Mouse (Mus musculus) retina, postnatal 1 day (tissue): ENCODE results near the gene Hoxc10.

Experiments used
- DNase-seq: peaks from one replicate; pipeline ENCODE4 v3.0.0-alpha.2; 2012

The Hoxc10 gene

GRCm38 (mm10) chr15:102945185-102946077 is 21.2 kb upstream of the Hoxc10 start:
- no peak for DNase-seq

GRCm38 (mm10) chr15:102947276-102947675 is 19.3 kb upstream of the Hoxc10 start:
- no peak for DNase-seq

DNA sequence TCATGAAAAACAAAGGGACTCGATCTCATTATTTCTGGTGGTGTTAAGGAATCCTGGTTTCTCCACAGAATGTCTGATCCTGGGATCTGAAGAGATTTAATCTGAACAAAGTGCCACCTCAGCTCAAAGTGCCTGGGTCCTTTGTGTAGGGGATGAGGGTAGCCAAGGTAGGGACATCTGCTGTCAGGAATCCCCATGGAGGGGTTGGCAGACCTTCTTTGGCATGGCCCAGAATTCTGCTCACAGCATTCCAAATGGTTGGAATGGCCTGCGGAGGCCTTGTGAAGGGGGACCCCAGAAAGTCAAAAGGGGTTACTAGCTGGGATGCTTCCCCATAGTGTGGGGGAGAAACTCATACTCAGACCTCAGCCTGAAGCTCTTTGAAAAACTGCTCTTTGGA is 17.8 kb upstream of the Hoxc10 start:
- DNase-seq: no peak

- DNase-seq: no peak
Measured at GRCm38 (mm10) chr15:102949696-102950095, 16.9 kb upstream of the Hoxc10 start.

- DNase-seq: no peak
Measured at GRCm38 (mm10) chr15:102950877-102951276, 15.7 kb upstream of the Hoxc10 start.

- DNase-seq: no peak
Measured at GRCm38 (mm10) chr15:102953561-102953960, 13.0 kb upstream of the Hoxc10 start.

DNA sequence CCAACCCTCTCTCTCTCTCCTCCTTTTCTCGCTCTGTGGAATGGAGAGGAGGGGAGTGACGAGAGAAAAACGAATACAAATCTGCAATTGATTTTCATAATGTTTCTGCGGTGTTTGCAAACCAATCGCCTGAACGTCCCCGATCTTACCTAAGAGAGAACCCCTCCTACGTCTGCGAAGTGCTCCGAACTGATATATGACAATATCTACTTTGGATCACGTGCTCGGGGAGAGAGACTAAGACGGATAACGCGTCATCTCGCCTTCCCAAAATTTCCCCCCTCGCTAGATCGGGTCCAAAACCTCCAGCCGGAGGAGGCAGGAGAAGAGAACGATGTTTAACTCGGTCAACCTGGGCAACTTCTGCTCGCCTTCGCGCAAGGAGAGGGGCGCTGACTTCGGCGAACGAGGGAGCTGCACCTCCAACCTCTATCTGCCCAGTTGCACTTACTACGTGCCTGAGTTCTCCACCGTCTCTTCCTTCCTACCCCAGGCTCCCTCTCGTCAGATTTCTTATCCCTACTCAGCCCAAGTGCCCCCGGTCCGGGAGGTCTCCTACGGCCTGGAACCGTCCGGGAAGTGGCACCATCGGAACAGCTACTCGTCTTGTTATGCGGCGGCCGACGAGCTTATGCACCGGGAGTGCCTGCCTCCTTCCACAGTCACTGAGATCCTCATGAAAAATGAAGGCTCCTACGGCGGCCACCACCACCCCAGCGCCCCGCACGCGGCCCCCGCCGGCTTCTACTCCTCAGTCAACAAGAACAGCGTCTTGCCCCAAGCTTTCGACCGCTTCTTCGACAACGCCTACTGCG is 12.2 kb upstream of the Hoxc10 start, which contains the start of gene Hoxc11:
Gene Hoxc11 (plus strand): TSS at position 236 of the 815 bp plus-strand sequence.
- no peak for DNase-seq

GRCm38 (mm10) chr15:102955007-102955382 is 11.6 kb upstream of the Hoxc10 start:
- DNase-seq: no peak

GRCm38 (mm10) chr15:102955833-102956640 is 10.6 kb upstream of the Hoxc10 start:
- DNase-seq: no peak

DNA sequence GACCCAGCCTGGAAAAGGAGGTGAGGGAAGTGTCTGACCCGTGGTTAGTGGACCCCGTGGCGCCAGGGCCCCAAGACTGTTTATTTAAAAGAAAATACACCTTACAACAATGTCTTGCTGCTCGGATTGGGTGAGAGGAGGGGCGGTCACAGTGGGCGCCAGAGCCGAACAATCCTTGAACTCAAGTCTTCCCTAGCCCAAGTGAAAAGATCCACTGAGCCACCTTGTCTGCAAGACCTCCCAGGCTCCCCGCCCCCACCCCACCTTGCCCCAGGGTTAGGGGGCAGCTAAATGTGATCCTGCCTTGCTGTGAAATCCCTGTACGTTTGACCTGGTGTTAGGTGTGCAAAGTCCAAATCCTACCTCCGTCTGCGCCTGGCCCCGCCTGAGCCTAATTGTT is 9.7 kb upstream of the Hoxc10 start:
- DNase-seq: no peak

GRCm38 (mm10) chr15:102959663-102960191 is 6.9 kb upstream of the Hoxc10 start:
- peak; percentile 32 for DNase-seq

GRCm38 (mm10) chr15:102961728-102962127 is 4.9 kb upstream of the Hoxc10 start:
- no peak for DNase-seq

DNA sequence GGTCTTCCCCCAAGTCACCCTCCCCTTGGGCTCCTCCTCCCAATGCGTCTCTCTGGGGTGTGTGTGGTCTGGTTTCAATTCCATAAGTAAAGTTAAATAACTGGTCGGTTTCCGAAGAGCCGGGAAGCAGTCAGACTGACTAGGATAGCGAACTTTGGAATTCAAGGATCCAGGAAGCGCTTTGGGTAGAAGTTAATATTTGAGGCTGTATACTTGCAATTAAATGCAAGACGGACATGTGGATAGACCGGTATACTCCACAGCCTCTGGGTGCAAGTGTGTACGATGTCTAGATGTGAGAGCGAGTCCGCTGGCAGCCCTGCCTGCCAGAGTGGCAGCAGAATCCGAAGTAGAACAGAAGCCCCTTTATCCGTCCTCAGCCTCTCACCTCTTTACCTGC is 4.1 kb upstream of the Hoxc10 start:
- peak; percentile 38 for DNase-seq

GRCm38 (mm10) chr15:102963259-102963658 is 3.3 kb upstream of the Hoxc10 start:
- no peak for DNase-seq

DNA sequence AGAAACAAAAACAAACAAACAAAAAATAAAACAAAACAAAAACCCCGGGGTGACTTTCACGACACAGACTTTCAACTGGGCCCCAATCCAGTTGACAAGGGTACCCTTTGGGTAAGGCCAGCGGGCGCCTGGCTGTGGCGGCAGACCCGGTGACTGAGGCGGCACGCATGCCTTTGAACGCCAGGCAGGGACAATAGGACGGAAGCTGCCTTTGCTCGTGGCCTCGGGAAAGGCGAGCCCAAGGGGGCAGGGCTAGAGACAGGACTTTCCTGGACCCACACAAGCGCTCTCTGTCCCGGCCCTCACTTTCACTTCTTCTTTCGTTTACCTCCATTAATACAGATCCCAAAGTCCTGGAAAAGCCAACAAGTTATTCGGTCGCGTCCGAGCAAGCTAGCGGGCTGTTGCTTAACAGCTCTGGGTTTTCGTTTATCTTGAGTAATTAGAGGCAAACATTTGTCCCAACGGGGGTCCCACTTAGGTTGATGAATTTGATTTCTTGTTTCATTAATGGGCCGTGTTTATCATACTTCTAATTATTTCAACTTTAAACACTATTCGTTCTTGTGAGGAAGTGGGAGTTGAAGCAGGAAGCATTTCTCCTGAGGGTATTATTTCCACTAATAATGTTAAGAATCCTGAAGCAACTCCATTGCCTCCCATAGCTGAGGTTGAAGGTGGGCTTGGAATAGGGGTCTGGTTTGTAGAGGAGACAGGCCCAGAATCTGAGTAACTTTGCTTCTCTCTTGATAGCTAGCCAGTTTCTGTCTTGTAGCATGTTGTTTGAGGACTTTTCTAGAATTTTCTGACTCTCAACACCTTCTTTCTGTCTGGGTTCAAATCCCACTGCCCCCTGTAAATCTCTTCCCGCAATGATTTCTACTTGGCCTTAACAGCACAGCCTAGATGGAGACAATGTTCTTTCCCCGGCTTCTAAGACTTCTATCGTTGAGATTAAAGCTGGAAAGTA is 2.6 kb upstream of the Hoxc10 start:
- DNase-seq: peak; percentile 61

DNA sequence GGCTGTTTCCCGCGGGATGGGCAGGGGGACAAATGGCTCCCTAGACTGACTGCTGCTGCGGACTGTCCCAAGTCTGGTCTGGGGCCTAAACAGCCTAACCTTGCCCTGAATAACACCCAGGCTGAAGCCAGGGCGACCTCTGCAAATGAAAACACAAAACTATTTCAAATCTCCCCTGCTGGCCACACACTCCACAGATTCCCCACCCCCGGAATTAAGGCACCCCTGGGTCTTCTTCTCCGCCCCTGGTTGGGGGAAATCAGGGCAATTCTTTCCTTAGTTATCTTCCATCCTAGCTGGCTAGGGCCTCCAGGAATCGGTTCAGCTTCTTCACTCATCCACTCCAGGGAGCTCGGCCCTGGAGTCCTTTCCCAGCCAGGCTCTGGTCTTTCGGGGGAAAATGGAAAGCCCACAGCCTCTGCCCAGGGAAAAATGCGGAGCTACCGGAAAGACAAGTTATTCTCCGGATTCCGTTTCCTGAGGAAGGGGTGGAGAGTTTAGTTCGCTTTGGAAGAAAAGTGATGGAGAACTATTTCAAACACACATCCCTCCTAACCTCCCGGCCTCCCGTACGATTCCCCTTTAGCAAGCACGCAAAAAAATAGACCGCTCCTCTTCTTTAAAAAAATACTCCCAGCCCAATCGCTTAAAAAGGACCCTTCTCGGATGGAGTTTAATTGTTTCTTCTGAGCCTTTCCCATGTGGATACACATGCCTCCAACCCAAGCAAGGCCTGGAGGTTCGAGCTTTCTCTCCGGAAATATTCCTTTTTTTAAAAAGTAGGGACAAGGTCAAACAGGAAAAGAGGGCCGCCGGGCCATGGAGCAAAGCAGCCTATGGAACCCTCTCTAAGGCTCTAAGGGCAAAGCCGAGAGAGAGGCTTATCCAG is 1.3 kb upstream of the Hoxc10 start:
- no peak for DNase-seq

DNA sequence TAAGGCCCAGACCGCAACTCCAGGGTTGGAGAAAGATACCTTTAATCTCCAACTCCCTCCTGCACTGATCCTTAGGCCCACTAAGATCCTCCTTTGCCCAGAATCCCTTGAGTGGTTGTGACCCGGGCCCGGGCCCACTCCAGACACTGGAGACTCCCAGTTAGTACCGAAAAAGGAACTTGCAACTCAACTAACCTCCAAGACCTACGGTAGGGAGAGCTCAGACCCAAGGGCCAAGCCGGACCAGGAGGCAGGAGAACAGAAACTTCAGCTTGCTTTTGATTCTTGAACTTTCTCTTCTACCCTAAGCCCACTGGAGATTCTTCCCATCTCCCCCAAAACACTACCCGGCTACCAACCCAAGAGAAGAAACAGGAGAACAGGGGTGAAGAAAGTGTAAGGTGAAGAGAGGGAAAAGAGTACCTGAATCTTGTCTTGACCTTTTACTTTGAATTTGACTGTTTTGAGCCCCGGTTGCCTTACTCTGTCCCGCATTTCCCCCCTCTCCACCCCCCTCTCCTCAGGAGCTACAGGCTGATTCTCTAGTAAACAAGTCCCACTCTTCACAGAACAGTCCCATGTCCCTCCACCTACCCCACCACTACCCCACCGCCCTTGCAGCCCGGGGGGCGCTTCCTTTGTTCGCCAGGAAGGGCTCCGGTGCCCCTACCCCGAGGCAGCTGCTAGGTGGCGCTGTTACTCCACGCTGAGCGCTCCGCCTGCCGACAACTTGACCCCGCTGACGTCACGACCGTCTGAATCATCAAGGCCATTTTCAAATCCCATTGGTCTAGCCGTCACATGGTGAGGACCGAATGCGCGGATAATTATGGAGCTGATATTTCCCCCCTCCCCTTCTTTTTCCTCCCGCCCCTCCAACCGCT is 462 bp upstream of the Hoxc10 start:
- peak; percentile 90 for DNase-seq

DNA sequence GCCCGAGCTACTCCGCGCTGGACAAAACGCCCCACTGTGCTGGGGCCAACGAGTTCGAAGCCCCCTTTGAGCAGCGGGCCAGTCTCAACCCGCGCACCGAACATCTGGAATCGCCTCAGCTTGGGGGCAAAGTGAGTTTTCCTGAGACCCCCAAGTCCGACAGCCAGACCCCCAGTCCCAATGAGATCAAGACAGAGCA is 615 bp downstream of the Hoxc10 start, which contains the start of gene Hoxc5:
Gene Hoxc5 (plus strand): TSS at position 132 of the 199 bp plus-strand sequence.
- DNase-seq: no peak

GRCm38 (mm10) chr15:102967511-102968397 is 1.2 kb downstream of the Hoxc10 start:
- no peak for DNase-seq
